Mouse (Mus musculus) thymus, adult 18-20 months (tissue): ENCODE results near the gene Pde10a.

Experiments used
- DNase-seq, 2 experiments: peaks; one replicate each; pipeline ENCODE4 v3.0.0; 2022; ENCODE audit warnings: mixed read lengths in 2 of 2

Gene Pde10a

GRCm38 (mm10) chr17:8765987-8766576 lies 240.9 kb downstream of the Pde10a start:
- DNase-seq: no peak

DNA sequence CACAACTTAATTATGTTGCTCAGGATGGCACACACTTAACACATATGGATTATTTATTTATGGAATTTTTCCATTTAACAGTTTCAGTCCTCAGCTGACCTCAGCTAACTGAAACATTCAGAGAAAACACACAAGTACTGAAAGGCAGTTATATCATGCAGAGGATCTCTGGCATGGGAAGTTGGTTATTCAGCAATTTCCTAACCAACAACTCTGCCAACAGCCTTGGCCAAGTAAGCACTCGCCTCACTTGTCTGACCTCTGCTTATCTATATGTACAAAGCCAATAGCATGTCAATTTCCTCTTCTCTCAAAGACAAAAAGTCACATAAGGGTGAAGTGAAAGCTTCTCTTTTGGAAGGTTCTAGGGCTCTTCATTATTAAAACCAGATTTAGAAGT lies 244.0 kb downstream of the Pde10a start:
- DNase-seq: no peak

GRCm38 (mm10) chr17:8773391-8773790 lies 248.2 kb downstream of the Pde10a start:
- no peak for DNase-seq

GRCm38 (mm10) chr17:8774301-8774700 lies 249.1 kb downstream of the Pde10a start:
- no peak for DNase-seq

DNA sequence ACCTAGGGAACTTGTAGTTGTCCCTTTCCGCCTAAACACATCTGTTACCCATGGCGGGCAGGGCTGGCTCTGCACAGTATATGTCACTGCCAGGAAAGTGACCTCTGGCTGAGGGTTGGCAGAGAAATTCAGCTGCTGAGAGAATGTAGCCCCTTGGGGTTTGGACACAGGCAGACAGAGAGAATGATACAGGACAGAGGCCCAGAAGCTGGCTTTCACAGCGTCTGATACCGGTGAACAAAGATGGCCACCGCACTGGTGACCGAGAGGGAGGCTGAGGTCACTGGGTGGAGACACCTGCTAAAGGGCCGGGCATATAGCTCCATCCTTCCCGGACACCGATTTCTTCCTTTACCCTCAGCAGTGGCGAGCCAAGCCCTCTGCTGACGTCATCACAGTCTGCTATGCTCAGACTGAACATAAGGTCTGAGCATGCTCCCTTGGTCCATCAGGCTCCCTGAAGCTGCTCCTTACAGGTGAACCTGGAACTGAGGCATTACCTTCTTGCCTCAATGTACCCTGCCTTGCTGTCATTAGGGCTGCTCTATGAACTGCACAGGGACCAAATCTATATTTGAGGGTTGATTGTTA lies 250.5 kb downstream of the Pde10a start:
- no peak for DNase-seq

GRCm38 (mm10) chr17:8777710-8778109 lies 252.5 kb downstream of the Pde10a start:
- DNase-seq: no peak

GRCm38 (mm10) chr17:8778839-8779238 lies 253.7 kb downstream of the Pde10a start:
- DNase-seq: no peak

DNA sequence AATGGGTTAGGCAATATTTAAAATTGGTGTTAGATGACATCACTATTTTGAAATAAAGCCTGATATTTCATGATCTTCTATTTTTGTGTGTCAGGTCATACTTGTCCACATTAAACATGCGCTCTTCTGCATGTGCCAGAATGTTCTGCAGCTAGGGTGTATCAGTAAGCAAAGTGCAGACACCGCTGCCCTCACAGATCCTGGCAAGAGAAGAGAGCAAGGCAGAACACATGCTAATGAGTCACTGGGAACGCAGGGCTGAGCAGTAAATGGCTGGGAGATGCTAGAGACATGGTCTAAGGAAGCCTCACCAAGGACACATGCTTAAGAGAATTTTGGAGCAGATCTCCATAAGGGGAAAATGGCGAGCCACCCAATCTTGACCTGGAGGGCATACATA lies 255.3 kb downstream of the Pde10a start:
- no peak for DNase-seq

DNA sequence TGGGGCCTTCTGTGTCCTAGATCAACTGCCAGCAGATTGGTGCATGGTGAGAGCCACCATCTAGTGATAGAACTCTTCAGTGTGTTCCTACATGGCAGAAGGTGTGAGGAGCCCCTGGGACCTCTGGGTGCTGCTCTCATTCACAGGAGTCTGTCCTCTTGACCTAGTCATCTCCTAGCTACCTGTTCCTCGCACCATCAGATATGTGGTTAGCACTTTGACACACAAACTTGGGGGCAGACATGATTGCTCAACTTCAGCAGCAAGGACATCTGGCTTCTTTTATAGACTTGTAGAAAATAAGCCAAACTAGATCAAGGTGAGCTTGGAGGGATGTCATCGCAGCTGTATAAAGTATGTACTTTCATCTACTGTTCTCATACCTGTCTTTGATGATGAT lies 255.9 kb downstream of the Pde10a start:
- DNase-seq: no peak

GRCm38 (mm10) chr17:8781576-8781975 lies 256.4 kb downstream of the Pde10a start:
- no peak for DNase-seq

DNA sequence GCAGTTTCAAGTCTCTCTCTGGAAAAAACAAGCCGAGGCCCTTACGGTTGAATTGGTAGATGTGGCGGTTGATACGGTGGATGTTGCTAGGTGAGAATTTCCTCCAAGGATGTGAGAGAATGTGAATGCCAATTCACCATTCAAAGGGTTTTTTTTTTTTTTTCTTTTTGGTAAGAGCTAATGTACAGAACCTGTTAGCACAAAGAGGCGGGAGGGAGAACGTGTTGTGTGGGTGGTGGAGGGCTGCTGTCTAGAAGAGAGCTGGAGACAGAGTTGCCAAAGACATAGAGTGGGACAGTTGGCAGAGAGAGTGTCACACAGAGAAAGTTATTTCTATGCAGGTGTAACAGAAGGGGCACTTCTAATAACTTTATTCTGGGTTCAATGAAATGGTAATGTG lies 260.7 kb downstream of the Pde10a start:
- DNase-seq: no peak

- DNase-seq: no peak
Observed at GRCm38 (mm10) chr17:8786484-8786883, 261.3 kb downstream of the Pde10a start.

GRCm38 (mm10) chr17:8787762-8788161 lies 262.6 kb downstream of the Pde10a start:
- no peak for DNase-seq

GRCm38 (mm10) chr17:8791561-8791960 lies 266.4 kb downstream of the Pde10a start:
- no peak for DNase-seq

GRCm38 (mm10) chr17:8792611-8793010 lies 267.4 kb downstream of the Pde10a start:
- DNase-seq: no peak

DNA sequence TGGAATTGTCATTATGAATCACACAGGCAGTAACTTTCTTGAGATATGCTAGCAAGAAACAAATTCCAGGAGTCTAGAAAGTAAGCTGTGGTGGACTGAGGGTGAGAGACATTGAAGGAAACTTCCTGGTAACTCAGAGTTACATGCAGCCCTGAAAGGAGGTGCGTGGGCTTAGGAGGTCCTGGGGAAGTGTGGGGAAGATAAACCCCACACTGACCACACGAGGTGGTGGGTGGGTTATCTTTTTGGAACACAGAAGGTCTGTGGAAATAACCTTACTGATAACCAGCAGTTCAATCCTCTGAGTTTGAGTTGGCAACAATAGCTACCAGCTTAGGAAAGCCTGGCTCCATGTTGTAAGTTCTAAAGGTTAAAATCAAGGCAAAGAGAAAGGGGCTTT lies 272.5 kb downstream of the Pde10a start:
- DNase-seq: no peak

DNA sequence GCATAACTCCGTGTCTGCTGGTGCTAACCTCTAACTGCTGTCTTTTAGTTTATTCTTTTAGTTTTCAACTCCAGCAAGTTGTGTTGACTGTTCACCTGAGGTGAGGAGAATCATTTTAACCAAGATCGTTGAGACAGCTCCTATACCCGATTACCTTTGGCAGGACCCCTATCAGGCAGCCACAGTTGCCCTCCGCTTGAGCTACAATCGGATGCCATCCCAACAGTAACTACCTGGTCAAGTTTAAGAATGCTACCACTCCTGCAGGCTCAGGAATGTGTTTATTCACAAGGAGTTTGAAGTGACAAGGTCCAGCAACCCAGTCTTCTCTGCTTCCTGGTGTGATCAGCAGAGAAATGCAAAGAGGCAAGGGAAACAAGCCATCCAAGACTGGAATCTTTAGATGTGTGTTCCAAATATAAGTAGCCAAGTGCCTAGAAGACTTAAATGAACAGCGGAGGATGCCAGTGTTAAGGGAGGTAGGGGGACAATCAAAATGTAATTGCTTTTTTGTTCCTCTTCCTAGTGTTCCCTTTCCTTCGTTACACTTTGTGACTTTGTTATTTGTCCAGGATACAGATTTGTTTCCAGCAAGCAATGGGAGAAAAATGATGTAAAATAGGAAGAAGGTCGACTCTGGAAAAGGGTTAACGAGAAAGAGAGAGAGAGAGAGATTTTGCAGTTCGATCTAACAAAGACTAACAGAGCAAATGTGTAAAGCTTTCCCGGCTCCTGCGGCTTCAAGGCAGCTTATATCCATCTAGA lies 273.5 kb downstream of the Pde10a start:
- DNase-seq: no peak

GRCm38 (mm10) chr17:8799296-8799731 lies 274.1 kb downstream of the Pde10a start:
- DNase-seq: no peak

- peak in 1 of 2 experiments; percentile 13 for DNase-seq
Observed at GRCm38 (mm10) chr17:8799914-8800420, 274.8 kb downstream of the Pde10a start.

DNA sequence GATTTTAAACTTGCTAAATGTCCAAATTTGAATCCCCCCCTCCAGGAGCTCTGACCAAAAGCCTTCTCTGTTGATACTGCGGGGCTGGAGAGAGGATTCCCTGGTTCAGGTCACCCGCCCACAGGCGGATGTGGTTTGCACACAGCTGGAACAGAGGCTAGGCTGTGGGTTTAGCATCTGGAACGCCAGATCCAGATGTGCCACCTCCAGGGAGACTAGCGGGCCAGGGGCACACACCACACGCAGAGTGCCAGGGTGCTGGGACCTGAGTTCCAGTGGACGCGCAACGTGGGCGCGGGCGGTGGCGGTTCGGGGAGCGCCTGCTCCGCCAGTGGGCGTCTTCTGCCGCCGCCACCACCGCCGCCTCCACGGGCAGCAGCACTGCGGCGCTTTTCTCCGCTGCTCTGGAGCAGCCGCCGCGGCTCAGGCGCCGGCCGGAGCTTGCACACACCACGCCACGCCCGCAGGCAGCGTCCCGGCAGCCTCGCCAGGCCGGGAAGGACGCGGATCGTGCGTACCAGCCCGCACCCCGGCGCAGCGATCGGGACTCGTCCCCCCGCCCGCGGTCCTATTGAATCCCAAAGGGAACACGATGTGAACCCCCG lies 275.4 kb downstream of the Pde10a start:
- DNase-seq: peak; percentile 11 to 41

GRCm38 (mm10) chr17:8801083-8801854 lies 276.1 kb downstream of the Pde10a start:
- peak; percentile 26 to 29 for DNase-seq

DNA sequence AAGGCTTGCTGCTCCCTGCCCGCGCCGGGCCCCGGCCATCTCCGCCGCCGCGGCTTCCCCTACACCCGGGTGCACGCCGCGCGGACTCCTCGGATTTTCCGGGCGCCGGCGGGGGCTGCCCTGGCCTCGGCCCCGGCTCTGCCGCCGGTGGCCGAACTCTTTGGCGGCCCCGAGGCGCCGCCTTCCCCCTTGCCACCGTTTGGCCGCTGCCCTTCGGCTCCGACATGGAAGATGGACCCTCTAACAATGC lies 276.6 kb downstream of the Pde10a start:
- DNase-seq: no peak
